Mouse (Mus musculus): ENCODE results near the gene Ccr7.

Ccr7 gene

GRCm38 (mm10) chr11:99154987-99155641 is at the start of gene Ccr7:
Ccr7 (minus strand) TSS chr11:99155077.
- peak; percentile 96 for DNase-seq (ENCODE audit: low read depth)

- peak; percentile 92 for DNase-seq (ENCODE audit: low read depth)
These were observed 34.3 kb upstream of the Ccr7 start for GRCm38 (mm10) chr11:99189154-99189582.

DNA sequence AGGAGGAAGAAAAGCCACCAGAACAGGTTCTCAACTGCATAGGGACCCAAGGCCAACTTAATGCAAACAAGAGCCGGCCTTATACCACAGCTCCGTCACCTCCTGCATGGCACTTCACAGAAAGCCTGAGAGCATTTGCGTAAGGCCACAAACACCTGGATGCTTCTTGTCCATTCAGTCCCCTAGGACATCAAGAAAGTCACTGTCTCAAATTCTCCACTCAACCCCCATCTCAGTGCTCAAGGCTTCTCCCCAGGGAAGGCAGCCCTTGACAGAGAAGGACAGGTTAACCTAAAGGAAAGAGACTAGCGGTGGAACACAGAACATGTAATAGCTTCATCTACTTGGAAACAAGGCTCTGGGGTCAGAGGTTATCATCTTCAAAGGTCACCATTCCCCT is 32.5 kb upstream of the Ccr7 start:
- no peak for DNase-seq (ENCODE audit: low read depth)

- DNase-seq (ENCODE audit: low read depth), result peak; percentile 53
These were observed 32.0 kb upstream of the Ccr7 start for GRCm38 (mm10) chr11:99186836-99187235.

- DNase-seq (ENCODE audit: low read depth), result peak; percentile 62
These were observed 27.7 kb upstream of the Ccr7 start for GRCm38 (mm10) chr11:99182575-99182974.

- DNase-seq (ENCODE audit: low read depth), result no peak
These were observed 25.2 kb upstream of the Ccr7 start for GRCm38 (mm10) chr11:99180071-99180470.

- no peak for DNase-seq (ENCODE audit: low read depth)
These were observed 23.0 kb upstream of the Ccr7 start for GRCm38 (mm10) chr11:99177925-99178198.

DNA sequence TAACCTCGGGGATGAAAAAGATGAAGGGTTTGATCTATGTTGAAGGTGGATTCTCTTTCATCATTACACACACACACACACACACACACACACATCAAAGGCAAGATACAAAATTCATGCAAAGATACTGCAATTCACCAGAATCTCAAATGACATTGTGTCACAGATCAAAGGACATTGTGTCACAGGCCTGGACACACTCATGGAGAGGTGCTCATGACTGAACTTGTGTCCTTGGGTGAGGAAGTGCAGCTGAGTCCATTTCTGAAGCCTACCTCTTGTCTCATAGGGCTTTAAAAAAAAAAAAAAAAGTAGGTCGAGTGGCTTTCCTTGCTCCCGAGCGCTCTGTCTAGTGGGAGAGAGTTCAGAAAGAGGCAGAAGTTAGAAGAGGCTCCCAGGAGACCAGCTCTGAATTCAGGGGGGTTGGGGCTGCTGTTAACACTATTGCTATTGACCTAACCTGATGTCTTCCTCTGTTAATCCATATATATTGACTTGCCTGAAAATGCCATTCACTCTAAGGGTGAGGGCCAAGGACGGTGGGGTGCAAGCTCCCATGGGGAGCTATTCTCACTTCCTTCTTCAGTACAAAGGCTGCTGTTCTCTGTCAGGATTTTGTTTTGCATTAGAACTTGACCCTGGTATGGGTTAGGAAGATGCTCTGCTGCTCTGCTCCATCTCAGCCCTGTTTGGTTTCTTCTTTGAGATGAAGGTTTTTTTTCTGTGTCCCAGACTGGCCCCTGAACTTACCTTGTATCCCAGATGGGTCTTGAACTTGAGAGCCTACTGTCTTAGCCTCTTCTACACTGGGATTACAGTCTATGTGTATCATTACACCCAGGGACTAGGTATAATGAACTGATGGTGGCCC is 22.4 kb upstream of the Ccr7 start:
- peak; percentile 47 for DNase-seq (ENCODE audit: low read depth)

DNA sequence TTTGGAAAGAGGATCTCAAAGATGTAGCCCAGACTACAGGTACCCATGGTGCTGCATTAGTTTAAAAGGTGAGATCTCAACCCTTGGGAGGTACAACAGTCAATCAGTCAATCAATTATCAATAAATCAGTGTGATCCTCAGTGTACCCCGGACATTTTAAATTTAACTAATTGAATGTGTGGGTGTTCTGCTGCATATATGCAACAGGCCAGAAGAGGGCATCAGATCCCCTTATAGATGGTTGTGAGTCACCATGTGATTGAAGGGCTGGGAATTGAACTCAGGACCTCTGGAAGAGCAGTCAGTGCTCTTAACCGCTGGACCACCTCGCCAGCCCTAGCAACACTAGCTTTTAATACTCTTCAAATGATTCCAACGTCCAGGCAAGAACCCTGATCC is 17.1 kb upstream of the Ccr7 start:
- DNase-seq (ENCODE audit: low read depth), result peak; percentile 56

DNA sequence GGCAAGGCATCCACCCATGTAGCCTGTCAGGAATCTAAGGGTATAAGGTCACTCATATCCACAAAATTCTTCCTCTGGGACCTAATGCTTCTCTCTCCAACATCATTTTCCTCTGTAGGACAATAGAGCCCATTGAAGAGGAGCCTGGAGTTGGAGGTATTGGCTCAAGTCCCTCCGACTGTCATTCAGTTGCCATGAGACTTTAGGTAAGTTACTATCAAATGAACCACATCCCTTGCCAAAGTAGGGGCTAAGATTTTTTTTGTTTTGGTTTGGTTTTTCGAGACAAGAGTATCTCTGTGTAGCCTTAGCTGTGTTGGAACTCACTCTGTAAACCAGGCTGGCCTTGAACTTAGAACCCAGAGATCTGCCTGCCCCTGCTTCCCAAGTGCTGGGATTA is 16.6 kb upstream of the Ccr7 start:
- DNase-seq (ENCODE audit: low read depth), result peak; percentile 78

DNA sequence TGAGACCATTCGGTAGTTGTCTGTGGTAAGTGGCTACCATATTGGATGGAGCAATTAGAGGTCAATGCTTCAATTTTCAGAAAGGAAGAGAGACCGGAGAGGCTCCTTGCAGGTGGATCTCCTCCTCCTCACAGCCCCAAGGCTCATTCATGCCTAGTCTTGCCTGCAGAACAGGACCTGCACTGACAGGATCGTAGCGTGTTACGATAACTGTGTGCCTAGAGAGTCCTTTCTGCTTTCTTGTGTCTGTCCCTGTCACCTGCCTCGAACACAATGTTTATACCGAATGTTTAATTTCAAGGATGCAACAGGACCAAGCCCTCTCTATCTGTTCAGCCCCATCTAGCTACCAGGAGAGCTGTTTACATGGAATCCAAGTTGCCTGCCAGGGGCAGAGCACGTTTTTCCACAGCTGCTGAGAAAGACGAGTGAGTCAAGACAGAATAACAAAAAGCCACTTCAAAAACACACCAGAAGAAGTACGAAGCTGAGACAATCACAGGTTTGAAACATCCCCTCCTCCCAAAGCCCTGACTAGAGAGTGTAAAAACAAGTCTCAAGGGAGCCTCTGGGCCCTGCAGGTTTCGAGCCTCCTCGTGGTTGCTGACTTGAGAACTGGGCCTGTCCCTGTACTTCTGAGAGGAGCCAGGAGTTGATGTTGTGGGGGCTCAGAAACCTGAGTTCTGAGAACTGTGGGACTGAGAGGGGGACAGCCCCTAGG is 15.8 kb upstream of the Ccr7 start:
- peak; percentile 94 for DNase-seq (ENCODE audit: low read depth)

DNA sequence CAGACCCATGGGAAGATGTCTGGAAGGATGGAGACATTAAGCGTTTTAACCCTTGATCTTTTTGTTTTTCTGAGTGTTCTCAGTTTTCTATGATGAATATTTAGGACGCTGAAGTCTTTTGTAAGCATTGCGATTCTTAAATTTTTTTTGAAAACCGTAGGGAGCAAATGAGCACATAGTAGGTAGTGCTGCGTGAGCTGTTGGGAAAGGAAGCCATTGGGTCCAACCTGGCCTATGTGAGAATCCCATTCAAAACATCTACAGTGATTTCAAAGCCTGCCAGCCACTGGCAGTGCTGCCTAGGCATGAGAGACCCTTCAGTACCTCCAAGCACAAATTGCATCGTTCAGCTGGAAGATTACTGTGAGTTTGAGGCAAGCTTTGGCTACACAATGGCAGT is 15.1 kb upstream of the Ccr7 start:
- no peak for DNase-seq (ENCODE audit: low read depth)

GRCm38 (mm10) chr11:99169438-99169837 is 14.6 kb upstream of the Ccr7 start:
- peak; percentile 40 for DNase-seq (ENCODE audit: low read depth)

DNA sequence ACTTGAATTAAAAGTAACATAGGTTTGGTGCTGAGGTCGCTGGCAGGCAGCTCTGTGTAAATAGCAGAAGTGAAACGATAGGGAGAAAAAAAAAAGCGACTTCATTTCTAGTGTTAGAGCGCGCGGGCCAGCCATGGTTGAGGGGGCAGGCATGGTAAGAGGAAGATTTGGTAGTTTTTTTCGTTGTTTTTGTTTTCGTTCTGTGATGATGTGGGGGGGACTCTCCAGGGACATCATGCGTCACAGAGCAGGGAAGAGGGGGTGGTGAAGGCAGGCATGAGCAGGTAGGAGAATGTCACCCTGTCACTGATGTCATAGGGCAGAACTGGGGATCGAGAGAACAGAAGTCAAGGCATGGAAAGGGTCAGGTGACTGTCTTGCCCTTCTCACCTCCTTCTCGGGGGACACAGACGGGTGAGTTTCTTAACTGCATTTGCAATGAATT is 13.2 kb upstream of the Ccr7 start:
- DNase-seq (ENCODE audit: low read depth), result peak; percentile 75

- peak; percentile 46 for DNase-seq (ENCODE audit: low read depth)
These were observed 12.7 kb upstream of the Ccr7 start for GRCm38 (mm10) chr11:99167576-99167975.

DNA sequence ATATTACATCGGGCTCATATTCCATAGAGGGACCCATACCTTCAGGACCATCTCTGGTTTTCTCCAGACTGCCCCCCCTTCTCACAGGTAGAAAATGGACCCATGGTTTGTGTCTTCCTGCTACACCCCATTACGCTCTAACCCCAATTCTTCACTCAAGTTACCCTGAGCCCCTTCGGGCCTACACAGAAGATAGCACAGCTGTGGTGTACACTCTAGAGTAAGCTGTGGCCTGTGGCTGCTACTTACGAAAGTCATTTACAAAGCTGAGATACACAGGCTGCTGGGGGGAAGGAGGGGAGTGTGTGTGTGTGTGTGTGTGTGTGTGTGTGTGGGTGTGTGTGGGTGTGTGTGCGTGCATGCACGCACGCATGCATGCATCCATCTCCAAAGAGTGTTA is 11.4 kb upstream of the Ccr7 start:
- peak; percentile 64 for DNase-seq (ENCODE audit: low read depth)

GRCm38 (mm10) chr11:99165031-99165752 is 10.3 kb upstream of the Ccr7 start:
- no peak for DNase-seq (ENCODE audit: low read depth)

GRCm38 (mm10) chr11:99162972-99163686 is 8.3 kb upstream of the Ccr7 start:
- peak; percentile 86 for DNase-seq (ENCODE audit: low read depth)

- DNase-seq (ENCODE audit: low read depth), result peak; percentile 40
These were observed 6.8 kb upstream of the Ccr7 start for GRCm38 (mm10) chr11:99161648-99162047.

DNA sequence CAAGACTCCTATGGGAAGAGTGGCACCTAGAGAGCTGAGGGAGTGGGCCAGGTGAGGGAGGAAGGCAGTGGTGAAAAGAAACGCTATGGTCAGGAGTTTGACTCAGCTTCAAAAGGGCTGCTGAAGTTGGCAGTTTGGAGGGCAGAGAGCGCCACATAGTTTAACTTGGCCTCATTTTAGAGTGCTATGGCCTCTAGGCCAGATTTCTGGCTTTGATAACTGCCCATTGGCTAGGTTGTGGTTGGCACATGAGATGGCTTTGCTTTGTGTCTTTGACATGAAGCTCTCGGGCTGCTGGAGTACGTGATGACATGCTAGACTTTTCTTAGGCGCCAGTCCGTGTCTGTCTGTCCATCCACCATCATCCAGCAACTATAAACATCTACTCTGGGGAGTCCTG is 5.4 kb upstream of the Ccr7 start:
- DNase-seq (ENCODE audit: low read depth), result no peak

DNA sequence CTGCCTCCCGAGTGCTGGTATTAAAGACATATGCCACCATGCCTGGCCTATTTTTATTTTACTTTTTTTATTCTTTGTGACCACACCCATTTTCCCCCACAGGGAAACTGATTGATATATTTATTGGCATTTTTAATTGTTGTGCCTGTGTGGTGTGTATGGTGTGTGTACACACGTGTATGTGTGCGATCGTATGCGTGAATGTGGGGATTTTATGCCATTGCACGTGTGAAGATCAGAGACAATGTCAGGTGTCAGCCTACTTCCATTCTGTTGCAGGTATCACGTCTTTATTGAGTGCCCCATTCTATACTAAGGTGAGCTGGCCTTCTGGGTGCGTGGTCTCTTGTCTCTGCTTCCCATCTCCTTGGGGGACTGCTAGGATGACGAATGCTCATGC is 940 bp upstream of the Ccr7 start:
- DNase-seq (ENCODE audit: low read depth), result peak; percentile 62
